Mouse (Mus musculus): ENCODE data around the gene Psmd1.

DNA sequence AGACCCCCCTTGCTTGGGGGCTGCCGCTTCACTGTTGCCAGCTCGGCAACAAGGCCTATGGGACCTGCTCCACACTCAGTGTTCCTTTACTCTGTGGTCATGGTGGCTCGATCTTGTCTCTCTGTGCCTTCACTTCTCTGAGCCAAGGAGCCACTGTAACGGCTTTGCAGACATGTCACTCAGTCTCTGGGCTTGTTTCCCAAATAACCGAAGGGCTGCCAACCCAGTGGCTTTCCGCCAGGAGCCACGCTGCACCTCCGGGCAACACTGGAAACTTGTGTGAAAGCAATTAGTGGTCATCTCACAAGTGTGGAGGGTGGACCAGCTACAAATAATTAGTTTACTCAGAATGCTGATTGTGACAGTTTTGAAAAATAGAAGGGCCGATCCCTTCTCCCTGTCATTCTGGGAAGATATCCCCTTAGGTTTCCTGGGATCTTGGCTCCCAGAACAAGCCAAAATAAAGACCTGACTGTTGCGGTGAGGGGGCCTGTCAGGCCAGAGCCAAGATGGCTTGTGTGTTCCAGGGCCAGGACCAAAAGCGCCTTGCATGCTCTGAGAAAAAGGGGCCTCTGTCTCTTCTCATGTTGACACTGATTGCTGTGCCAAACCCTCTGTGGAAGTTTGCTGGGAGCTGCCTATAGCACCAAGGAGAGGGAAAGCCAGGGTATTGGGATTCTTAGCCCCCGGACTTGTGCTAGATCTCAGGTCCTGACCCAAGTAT is 10.8 kb upstream of the Psmd1 start:
- TF ChIP-seq CTCF (IDR thresholded peaks at IDR 0.05; ENCODE audit: control insufficient read depth, insufficient read depth, insufficient read length) (no peak), MYOG (IDR thresholded peaks at IDR 0.05; ENCODE audit: control insufficient read depth, extremely low read depth, insufficient read length) (no peak), MAX (IDR thresholded peaks at IDR 0.05) (no peak), FOSL1 (IDR thresholded peaks at IDR 0.05; ENCODE audit: insufficient read depth, low read length, poor library complexity, severe bottlenecking) (no peak)

Measured in C2C12 (cell line).